Mouse (Mus musculus) bone marrow macrophage, adult 2 months (primary cell): ENCODE data around the gene Msl1.

Source experiments
- CTCF ChIP-seq: IDR thresholded peaks from 2 replicates; pipeline ENCODE4 v1.5.1; 2012; ENCODE audit warnings: low read depth, mild to moderate bottlenecking, low read length, moderate library complexity
- POLR2A ChIP-seq: IDR thresholded peaks from 2 replicates; pipeline ENCODE4 v1.6.1; 2012; ENCODE audit warnings: mild to moderate bottlenecking, low read depth, low read length, borderline replicate concordance

- TF ChIP-seq CTCF = 0 out of 2 replicates have a peak, but pooled peaks have one; percentile 0
- TF ChIP-seq POLR2A = no peak
Measured at GRCm38 (mm10) chr11:98788139-98788538, 7.2 kb upstream of the Msl1 start.
